Mouse (Mus musculus): Measurements from ENCODE around the gene Pard3b.

- no peak for TF ChIP-seq POLR2A (IDR thresholded peaks at IDR 0.05; ENCODE audit: insufficient read depth, low read depth, low read length)
- TF ChIP-seq CTCF (IDR thresholded peaks at IDR 0.05; ENCODE audit: insufficient read depth, low read depth, low read length) = no peak
These were observed 871.9 kb downstream of the Pard3b start for GRCm38 (mm10) chr1:62510501-62510900.
